Mouse (Mus musculus) MEL (cell line): Measurements from ENCODE around the gene Asic3.

ENCODE experiments used
- CTCF ChIP-seq, 3 experiments: IDR thresholded peaks in 2 of 3; conservative IDR thresholded peaks in 1 of 3; 2 replicates each; pipeline ENCODE4 v1.5.1; 2011 to 2012; ENCODE audit warnings: low read length in 3 of 3, low read depth in 2 of 3, mild to moderate bottlenecking in 2 of 3, improper control_type of control experiment in 1 of 3, inconsistent platforms in 1 of 3, mixed read lengths in 1 of 3, moderate library complexity in 1 of 3; ENCODE audit not compliant: control insufficient read depth in 1 of 3, insufficient read depth in 1 of 3, poor library complexity in 1 of 3, severe bottlenecking in 1 of 3
- E2F4 ChIP-seq: IDR thresholded peaks from 2 replicates; pipeline ENCODE4 v1.6.1; 2011; ENCODE audit warnings: low read depth, low read length, improper control_type of control experiment, borderline replicate concordance
- EP300 ChIP-seq, 2 experiments: IDR thresholded peaks; 2 replicates each; pipeline ENCODE4 v1.6.1; 2011; ENCODE audit warnings: improper control_type of control experiment in 2 of 2, low read length in 2 of 2, low read depth in 1 of 2, mild to moderate bottlenecking in 1 of 2
- POLR2A ChIP-seq, 2 experiments: IDR thresholded peaks; 2 replicates each; pipeline ENCODE4 v1.6.1; 2011 to 2012; ENCODE audit warnings: low read length in 2 of 2, mild to moderate bottlenecking in 2 of 2, control low read depth in 1 of 2, improper control_type of control experiment in 1 of 2, low read depth in 1 of 2, moderate library complexity in 1 of 2; ENCODE audit not compliant: control insufficient read depth in 1 of 2, insufficient read depth in 1 of 2, poor library complexity in 1 of 2
- RCOR1 ChIP-seq: IDR thresholded peaks from 2 replicates; pipeline ENCODE4 v1.6.1; 2012; ENCODE audit warnings: low read depth, mild to moderate bottlenecking, inconsistent platforms, low read length, improper control_type of control experiment
- SIN3A ChIP-seq: IDR thresholded peaks from 2 replicates; pipeline ENCODE4 v1.6.1; 2012; ENCODE audit warnings: low read length, improper control_type of control experiment, inconsistent platforms
- USF2 ChIP-seq, 2 experiments: IDR thresholded peaks; 2 replicates each; pipeline ENCODE4 v1.6.1; 2011 to 2012; ENCODE audit warnings: improper control_type of control experiment in 2 of 2, low read length in 2 of 2, borderline replicate concordance in 1 of 2, inconsistent platforms in 1 of 2, low read depth in 1 of 2, mild to moderate bottlenecking in 1 of 2; ENCODE audit not compliant: insufficient read depth in 1 of 2
- ZC3H11A ChIP-seq: IDR thresholded peaks from 2 replicates; pipeline ENCODE4 v1.6.1; 2012; ENCODE audit warnings: low read depth, mild to moderate bottlenecking, inconsistent platforms, low read length, improper control_type of control experiment

- TF ChIP-seq POLR2A (IDR thresholded peaks at IDR 0.05; ENCODE audit: control insufficient read depth in 1 of 2, insufficient read depth in 1 of 2, low read depth in 1 of 2, low read length in 2 of 2, poor library complexity in 1 of 2) (no peak), E2F4 (no peak), CTCF (IDR thresholded peaks at IDR 0.05 in 2 of 3, conservative IDR thresholded peaks at IDR 0.05 in 1 of 3; ENCODE audit: control insufficient read depth in 1 of 3, insufficient read depth in 1 of 3, low read depth in 2 of 3, low read length in 3 of 3, poor library complexity in 1 of 3, severe bottlenecking in 1 of 3) (no peak; a peak in 1 of 6 replicates), ZC3H11A (no peak), USF2 (IDR thresholded peaks at IDR 0.05; ENCODE audit: borderline replicate concordance in 1 of 2, insufficient read depth in 1 of 2, low read depth in 1 of 2, low read length in 2 of 2) (no peak), EP300 (IDR thresholded peaks at IDR 0.05; ENCODE audit: low read depth in 1 of 2, low read length in 2 of 2) (no peak), SIN3A (no peak), RCOR1 (no peak)
Observed at GRCm38 (mm10) chr5:24445428-24446080, 32.4 kb downstream of the Asic3 start.
